Mouse (Mus musculus): ENCODE measurements around the gene Tph1. TPM values are rescaled to one million over a fixed set of nuclear protein-coding genes. Genes with fewer than 3 reads are reported as not detected.
A peak's percentile ranks its signal among the peaks of the same experiment; 100 is the strongest.

The Tph1 gene
- polyA plus RNA-seq, 1 experiment from 2014 or later: 0.12 TPM

DNA sequence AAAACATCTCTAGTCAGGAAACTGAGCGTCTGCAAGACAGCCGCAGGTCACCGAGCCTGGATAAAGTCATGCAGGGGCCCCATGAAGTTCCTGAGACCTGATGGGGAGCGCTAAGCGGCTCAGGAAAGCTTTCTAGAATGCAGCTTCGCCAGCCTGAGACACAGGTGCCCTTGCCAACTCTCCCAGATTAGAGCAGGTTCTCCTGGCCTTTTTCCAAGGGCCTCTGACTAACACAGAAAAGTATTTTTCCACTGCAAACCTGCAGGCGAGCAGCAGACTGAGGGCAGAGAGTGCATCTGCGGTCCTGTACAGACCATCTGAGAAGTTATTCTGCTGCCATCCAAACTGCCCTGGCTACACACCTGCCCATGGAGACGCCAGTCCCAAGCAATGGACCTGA, 60.4 kb downstream of the Tph1 start:
- peaks cover 17% of the 10 kb centered on the region for H3K36me3 ChIP-seq
- H3K4me1 ChIP-seq: no peaks in the 10 kb centered on the region
- H3K27me3 ChIP-seq: no peaks in the 10 kb centered on the region
- H3K4me3 ChIP-seq: no peak overlapping the region
- no peak overlapping the region for H3K27ac ChIP-seq
- no peak overlapping the region for H3K4me2 ChIP-seq (replicated peaks)
- no peaks in the 10 kb centered on the region for H3K9me3 ChIP-seq (replicated peaks)
- WGBS: 84% methylated on average over 9 of the region's 9 CpGs
- no peak for ATAC-seq (ENCODE audit: low FRiP score)
- H3K9ac ChIP-seq: no peak overlapping the region

DNA sequence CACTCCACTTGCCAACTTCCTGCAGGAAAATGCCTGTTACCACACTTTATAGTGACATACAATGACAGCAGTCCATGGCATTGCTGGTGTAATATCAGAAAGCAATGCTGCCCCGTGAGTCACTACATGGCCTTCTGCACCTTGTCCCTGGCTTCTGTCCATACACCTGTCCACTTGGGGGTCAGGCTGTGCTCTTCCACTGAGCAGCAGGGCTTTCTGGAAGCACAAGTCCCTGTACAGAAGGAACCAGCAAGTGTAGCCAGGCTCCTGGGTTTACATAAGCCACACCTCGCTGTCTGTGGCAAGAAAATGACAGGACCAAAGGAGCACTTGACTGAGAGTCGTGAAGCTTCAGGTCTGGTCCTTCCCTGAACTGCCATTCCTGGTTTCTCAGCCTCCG, 63.0 kb downstream of the Tph1 start:
- H3K36me3 ChIP-seq: peaks cover 13% of the 10 kb centered on the region
- H3K27me3 ChIP-seq: no peaks in the 10 kb centered on the region
- no peak for ATAC-seq (ENCODE audit: low FRiP score)
- no peak overlapping the region for H3K4me3 ChIP-seq
- H3K4me2 ChIP-seq (replicated peaks): no peak overlapping the region
- no peak overlapping the region for H3K27ac ChIP-seq
- H3K9ac ChIP-seq: no peak overlapping the region
- 88% methylated on average over 4 of the region's 4 CpGs for whole genome bisulfite sequencing
- H3K4me1 ChIP-seq: no peaks in the 10 kb centered on the region
- H3K9me3 ChIP-seq (replicated peaks): no peaks in the 10 kb centered on the region

DNA sequence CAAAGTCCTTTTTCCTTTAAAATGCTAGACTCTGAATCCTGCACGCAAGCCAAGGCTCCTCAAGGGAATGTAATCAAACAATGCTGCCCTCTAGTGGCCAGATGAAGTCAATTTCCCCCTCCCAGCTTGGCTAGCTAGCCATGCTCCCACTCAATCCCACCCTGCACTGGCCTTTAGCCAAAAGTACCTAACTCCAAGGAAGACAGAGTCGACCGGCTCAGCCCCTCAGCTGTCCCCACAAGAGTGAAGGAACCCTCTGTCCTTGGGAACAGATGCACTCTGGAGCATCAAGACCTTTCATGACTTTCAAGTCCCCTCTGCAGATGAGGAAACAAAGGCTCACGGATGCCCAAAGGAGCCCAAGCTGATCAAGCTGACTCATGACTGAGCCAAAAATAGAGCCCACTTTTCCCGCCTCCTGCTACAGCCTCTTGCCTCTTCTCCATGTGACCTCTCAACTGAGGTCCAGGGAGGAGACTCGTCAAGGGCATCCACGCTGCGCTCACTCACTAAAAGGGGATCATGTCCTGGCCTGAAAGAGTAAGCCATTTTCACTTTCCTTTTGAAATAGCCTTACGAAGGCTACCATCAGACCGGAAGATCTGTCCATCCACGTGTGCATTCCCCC, 64.8 kb downstream of the Tph1 start:
- peaks cover 5% of the 10 kb centered on the region for H3K36me3 ChIP-seq
- WGBS: 65% methylated on average over 11 of the region's 11 CpGs

DNA sequence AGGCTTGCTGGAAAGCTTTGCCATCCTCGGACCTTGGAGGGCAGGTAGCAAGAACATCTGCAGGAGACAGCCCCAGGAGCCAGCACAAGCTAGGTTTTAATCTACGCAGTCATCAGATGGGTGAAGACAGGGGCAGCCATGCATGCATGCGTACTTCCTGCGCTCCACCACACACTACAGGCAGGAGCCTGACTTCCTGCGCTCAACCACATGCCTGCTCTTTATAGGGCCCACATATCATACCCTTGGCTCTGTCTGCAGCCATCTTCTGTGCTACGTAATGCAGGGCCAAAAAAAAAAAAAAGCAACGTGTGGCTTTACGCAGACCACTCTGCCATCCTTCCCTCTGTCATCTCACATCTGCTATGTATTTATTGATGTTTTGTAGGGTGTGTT, 65.3 kb downstream of the Tph1 start:
- Histone ChIP-seq H3K27me3 (no peaks in the 10 kb centered on the region), H3K27ac (no peak overlapping the region), H3K4me1 (peaks cover 12% of the 10 kb centered on the region), H3K4me3 (no peak overlapping the region), H3K36me3 (peaks cover under 1% of the 10 kb centered on the region), H3K4me2 (replicated peaks) (no peak overlapping the region), H3K9ac (no peak overlapping the region), H3K9me3 (replicated peaks) (no peaks in the 10 kb centered on the region)
- ATAC-seq (ENCODE audit: low FRiP score): 0 out of 2 replicates have a peak, but pooled peaks have one; percentile 36
- 72% methylated on average over 8 of the region's 8 CpGs for WGBS

More for the DNA sequence above, 64.8 kb downstream of the Tph1 start:
- ATAC-seq (ENCODE audit: low FRiP score): peak; percentile 39; the same call in 1 of the 2 replicates
- Histone ChIP-seq H3K4me3 (no peak overlapping the region), H3K4me1 (peaks cover 7% of the 10 kb centered on the region), H3K9me3 (replicated peaks) (no peaks in the 10 kb centered on the region), H3K27ac (no peak overlapping the region), H3K9ac (no peak overlapping the region), H3K4me2 (replicated peaks) (no peak overlapping the region), H3K27me3 (no peaks in the 10 kb centered on the region)

DNA sequence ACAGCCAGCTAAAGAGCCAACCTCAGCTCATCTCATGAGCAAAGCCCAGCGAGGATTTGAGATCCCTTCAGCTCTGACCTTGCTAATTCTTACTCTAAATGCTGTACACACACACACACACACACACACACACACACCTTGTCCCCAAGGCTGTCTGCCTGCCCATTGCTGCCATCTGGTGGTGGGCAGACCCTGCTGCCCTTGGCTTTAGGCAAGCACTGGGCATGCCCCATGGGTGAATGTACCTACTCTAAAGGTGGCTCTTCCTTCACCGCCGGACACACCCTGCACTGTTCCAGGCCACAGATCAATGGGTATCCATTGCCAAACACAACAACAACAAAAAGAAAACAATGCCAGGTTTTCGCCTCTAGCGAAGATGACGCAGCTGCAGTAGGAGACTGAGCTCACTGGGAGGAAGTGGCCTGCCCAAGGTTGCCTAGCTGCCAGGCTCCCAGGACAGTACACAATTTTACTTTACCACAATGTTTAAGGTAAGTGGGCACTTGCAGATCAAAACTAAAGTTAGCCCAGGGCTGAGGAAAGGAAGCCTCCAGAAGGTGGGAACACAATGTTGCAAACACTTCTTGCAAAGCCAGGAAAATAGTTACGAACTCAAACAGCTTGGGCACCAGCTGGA, 65.8 kb downstream of the Tph1 start:
- Histone ChIP-seq H3K9ac (no peak overlapping the region), H3K4me3 (no peak overlapping the region), H3K36me3 (no peaks in the 10 kb centered on the region; the same call in 1 of the 2 replicates), H3K27me3 (no peaks in the 10 kb centered on the region), H3K4me1 (peaks cover 16% of the 10 kb centered on the region), H3K27ac (no peak overlapping the region), H3K9me3 (replicated peaks) (no peaks in the 10 kb centered on the region), H3K4me2 (replicated peaks) (no peak overlapping the region)
- ATAC-seq (ENCODE audit: low FRiP score): peak; percentile 41
- WGBS: 80% methylated on average over 7 of the region's 7 CpGs

DNA sequence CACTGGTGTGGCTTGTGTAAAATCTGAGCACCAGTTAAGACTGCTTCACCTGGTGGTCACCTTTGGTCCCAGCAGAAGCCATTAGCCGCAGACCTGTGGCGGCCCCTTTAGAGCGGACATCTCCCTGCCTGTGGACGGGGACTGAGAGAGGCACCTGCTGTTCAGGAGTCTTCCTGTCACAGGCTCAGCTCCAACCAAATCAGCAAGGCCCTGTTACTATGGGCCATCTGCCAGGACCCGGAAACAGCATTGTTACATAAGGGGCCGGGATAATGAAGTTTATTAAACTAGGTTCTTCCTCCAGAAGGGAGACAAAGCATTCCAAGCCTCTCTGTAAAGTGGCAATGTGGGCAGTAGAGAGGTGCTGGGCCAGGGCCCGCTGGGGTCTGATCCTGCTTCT, 69.3 kb downstream of the Tph1 start:
- no peak overlapping the region for H3K4me2 ChIP-seq (replicated peaks)

DNA sequence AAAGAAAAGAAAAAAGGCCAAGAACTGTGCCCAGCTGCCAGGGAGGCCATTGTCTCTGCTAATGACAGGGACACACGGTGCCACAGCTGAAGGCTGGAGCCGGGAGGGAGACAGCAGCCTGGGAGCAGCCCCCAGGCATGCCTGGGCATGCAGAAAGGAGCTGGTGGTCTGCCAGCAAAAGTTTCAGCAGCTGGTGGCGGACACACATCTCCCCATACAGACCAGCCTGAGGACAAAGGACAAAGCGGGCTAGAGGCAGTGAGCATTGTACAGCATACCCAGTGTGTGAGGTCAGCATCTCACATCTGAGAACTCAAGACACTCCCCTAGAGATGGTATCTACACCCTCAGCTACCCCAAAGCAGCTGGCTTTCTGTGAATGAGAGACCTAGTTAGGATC, 70.3 kb downstream of the Tph1 start:
- H3K9ac ChIP-seq: no peak overlapping the region
- H3K27ac ChIP-seq: peak overlapping the region; percentile 9; the same call in 1 of the 2 replicates
- H3K9me3 ChIP-seq (replicated peaks): no peaks in the 10 kb centered on the region
- ATAC-seq (ENCODE audit: low FRiP score): peak; percentile 81
- no peaks in the 10 kb centered on the region for H3K36me3 ChIP-seq
- no peak overlapping the region for H3K4me2 ChIP-seq (replicated peaks)
- H3K4me3 ChIP-seq: no peak overlapping the region
- H3K4me1 ChIP-seq: peaks cover 21% of the 10 kb centered on the region
- no peaks in the 10 kb centered on the region for H3K27me3 ChIP-seq
- WGBS: 36% methylated on average over 4 of the region's 4 CpGs

More for the DNA sequence above, 69.3 kb downstream of the Tph1 start:
- Histone ChIP-seq H3K27me3 (no peaks in the 10 kb centered on the region), H3K9ac (no peak overlapping the region), H3K9me3 (replicated peaks) (no peaks in the 10 kb centered on the region), H3K27ac (0 out of 2 replicates have a peak overlapping the region, but pooled peaks have one; percentile 35), H3K36me3 (no peaks in the 10 kb centered on the region), H3K4me1 (peaks cover 21% of the 10 kb centered on the region), H3K4me3 (no peak overlapping the region)
- no peak for ATAC-seq (ENCODE audit: low FRiP score)
- 87% methylated on average over 7 of the region's 7 CpGs for WGBS

DNA sequence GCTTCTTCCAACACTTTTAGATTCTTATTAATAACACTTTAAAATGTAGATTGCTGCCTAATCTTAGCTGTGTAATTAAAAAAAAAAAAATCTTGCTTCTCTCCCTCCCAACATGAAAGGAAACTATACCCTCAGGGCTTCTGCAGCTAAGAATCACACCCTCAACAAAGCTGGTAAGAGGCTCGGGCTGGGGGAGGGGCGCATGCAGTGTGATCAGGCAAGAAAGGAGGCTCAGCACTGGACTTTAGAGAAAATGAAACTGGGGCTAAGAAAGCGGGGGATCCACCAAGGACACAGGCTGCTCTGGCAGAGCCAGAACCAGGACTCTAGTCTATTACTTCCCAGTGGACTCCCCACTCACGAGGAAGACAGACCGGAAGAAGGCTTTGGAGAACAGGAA, 71.2 kb downstream of the Tph1 start:
- H3K4me3 ChIP-seq: no peak overlapping the region
- no peaks in the 10 kb centered on the region for H3K36me3 ChIP-seq
- no peaks in the 10 kb centered on the region for H3K27me3 ChIP-seq
- 61% methylated on average over 5 of the region's 5 CpGs for WGBS
- no peak for ATAC-seq (ENCODE audit: low FRiP score)
- peaks cover 21% of the 10 kb centered on the region for H3K4me1 ChIP-seq
- no peak overlapping the region for H3K9ac ChIP-seq
- peak overlapping the region; percentile 9; the same call in 1 of the 2 replicates for H3K27ac ChIP-seq
- no peaks in the 10 kb centered on the region for H3K9me3 ChIP-seq (replicated peaks)
- no peak overlapping the region for H3K4me2 ChIP-seq (replicated peaks)

DNA sequence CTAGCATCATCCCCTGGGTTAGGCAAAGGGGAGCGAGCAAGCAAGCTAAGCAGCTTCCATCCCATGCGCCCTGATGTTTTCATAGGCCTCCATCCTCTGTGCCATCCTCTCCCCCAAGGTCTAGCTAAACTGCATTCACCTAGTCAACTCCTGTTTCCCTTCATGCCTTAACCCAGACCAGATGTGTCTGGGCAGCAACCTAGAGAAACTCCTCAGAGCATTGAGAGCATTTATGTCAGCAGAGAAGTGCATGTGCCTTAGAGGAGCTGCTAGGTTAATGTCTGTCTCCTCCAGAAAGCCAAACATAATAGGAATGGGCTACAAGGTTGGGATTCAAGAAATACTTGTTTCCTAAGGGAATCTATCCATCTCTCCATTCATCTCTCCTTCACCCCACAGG, 75.3 kb downstream of the Tph1 start:
- WGBS: 92% methylated on average over 2 of the region's 2 CpGs
- H3K9ac ChIP-seq: no peak overlapping the region
- H3K27ac ChIP-seq: no peak overlapping the region
- no peak for ATAC-seq (ENCODE audit: low FRiP score)
- H3K27me3 ChIP-seq: no peaks in the 10 kb centered on the region
- no peaks in the 10 kb centered on the region for H3K36me3 ChIP-seq
- peaks cover 9% of the 10 kb centered on the region for H3K4me1 ChIP-seq
- no peak overlapping the region for H3K4me3 ChIP-seq
- H3K9me3 ChIP-seq (replicated peaks): no peaks in the 10 kb centered on the region
- no peak overlapping the region for H3K4me2 ChIP-seq (replicated peaks)

Other genes starting within 250 kb of the Tph1 start
- 18.9 and 20.3 TPM in 2 replicates for gene Sergef, start 32.7 kb downstream of the Tph1 start, polyA plus RNA-seq (2016; fragmentation: Nextera tagmentation; extraction: Ambion mirVana)
- 27.2 and 28.4 TPM in 2 replicates for gene Saal1, start 38.1 kb upstream of the Tph1 start, polyA plus RNA-seq (2016; fragmentation: Nextera tagmentation; extraction: Ambion mirVana)
- 0.09 TPM in 1 of 2 replicates, not detected in the other for gene Saa3, start 43.2 kb upstream of the Tph1 start, polyA plus RNA-seq (2016; fragmentation: Nextera tagmentation; extraction: Ambion mirVana)
- gene Saa4, start 60.1 kb upstream of the Tph1 start, polyA plus RNA-seq (2016; fragmentation: Nextera tagmentation; extraction: Ambion mirVana): not detected in 2 replicates
- 0.37 TPM in 1 of 2 replicates, not detected in the other for gene Saa1, start 70.4 kb upstream of the Tph1 start, polyA plus RNA-seq (2016; fragmentation: Nextera tagmentation; extraction: Ambion mirVana)
- gene Saa2, start 79.3 kb upstream of the Tph1 start, polyA plus RNA-seq (2016; fragmentation: Nextera tagmentation; extraction: Ambion mirVana): not detected in 2 replicates
- 23.7 and 28.9 TPM in 2 replicates for gene Hps5, start 123.5 kb upstream of the Tph1 start, polyA plus RNA-seq (2016; fragmentation: Nextera tagmentation; extraction: Ambion mirVana)
- gene Gtf2h1, start 123.6 kb upstream of the Tph1 start, polyA plus RNA-seq (2016; fragmentation: Nextera tagmentation; extraction: Ambion mirVana): 47.8 and 50.5 TPM in 2 replicates
- 855 and 900 TPM in 2 replicates for gene Ldha, start 168.9 kb upstream of the Tph1 start, polyA plus RNA-seq (2016; fragmentation: Nextera tagmentation; extraction: Ambion mirVana)
- 0.36 TPM in 1 of 2 replicates, not detected in the other for gene Ldhc, start 188.7 kb upstream of the Tph1 start, polyA plus RNA-seq (2016; fragmentation: Nextera tagmentation; extraction: Ambion mirVana)
- gene Tsg101, start 247.4 kb upstream of the Tph1 start, polyA plus RNA-seq (2016; fragmentation: Nextera tagmentation; extraction: Ambion mirVana): 310 and 346 TPM in 2 replicates

All from hindbrain, embryonic 12.5 days (tissue).